Mouse (Mus musculus) urinary bladder, adult 18-20 months (tissue): Measurements from ENCODE around the gene Slc25a38.
"Not testable (repeated sequence)": the region's sequence is repeated elsewhere in the genome, so short reads cannot be mapped to it uniquely, and the experiment has no call there.

Experiments
- DNase-seq, 2 experiments: peaks; one replicate each; pipeline ENCODE4 v3.0.0; 2022; ENCODE audit warnings: low spot score in 2 of 2, mixed read lengths in 2 of 2

Gene Slc25a38

DNA sequence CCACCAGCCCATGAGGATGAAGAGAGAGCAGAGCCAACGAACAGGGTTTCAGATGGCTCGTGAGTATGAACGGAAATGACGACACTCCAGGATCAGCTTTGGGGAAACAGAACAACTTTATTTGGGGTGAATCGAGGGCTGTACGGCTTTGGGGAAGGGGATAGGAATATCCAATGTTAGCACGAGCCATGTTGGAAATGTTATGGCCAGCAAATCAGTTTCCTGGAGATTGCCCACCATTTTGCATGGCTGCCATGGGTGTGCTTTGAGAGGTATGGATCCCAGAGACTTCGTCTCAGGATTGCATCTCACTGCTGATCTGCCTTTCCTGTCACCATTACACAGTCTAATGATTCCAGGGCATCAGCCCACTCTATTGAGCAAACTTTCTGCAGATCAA, 10.9 kb upstream of the Slc25a38 start:
- DNase-seq, result no peak

GRCm38 (mm10) chr9:120101165-120101564, 9.0 kb upstream of the Slc25a38 start:
- no peak for DNase-seq

DNA sequence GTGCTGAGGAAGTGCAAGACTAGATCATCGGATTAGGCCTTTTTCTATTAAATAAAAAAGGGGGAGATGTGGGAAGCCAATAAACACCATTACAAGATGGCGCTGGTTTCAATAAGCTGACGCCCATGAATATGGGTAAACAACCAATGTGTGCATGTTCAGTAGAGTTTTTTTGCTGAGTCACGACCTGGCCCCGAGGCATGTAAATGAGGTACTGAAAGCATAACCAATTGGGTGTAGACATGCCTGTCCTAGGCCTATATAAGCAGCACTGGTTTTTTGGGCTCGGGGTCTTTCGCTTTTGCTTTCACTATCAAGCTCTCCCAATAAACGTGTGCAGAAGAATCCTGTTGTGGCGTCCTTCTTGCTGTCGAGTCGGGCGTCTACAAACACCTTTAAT, 1.2 kb upstream of the Slc25a38 start:
- not testable (repeated sequence) for DNase-seq

DNA sequence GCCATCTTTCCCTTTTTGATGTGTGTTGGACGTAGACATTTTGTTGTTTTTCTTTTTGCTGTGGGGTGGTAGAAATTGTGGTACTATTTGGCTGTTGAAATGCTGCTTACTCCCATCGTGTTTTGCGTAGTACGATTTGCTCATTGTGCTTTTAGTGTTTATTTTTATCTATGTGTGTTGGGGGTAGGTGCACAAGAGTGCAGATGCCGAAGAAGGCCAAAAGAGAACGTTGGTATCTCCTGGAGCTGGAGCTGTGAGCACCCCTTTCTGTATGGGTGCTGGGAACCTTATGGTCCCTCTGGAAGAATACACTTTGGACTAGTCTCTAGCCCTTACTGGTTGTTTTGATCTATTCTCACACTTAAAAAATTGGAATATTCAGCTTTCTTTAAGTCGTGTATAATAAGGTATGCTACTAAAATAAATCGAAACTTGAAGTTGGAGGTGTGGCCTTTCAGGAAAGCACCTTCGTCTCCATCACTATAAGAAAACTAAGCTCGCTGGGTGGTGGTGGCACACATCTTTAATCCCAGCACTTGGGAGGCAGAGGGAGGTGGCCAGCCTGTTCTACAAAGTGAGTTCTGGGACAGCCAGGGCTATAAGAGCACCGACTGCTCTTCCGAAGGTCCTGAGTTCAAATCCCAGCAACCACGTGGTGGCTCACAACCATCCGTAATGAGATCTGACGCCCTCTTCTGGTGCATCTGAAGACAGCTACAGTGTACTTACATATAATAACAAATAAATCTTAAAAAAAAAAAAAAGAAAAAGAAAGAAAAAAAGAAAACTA, 1.2 kb downstream of the Slc25a38 start:
- DNase-seq, result no peak

DNA sequence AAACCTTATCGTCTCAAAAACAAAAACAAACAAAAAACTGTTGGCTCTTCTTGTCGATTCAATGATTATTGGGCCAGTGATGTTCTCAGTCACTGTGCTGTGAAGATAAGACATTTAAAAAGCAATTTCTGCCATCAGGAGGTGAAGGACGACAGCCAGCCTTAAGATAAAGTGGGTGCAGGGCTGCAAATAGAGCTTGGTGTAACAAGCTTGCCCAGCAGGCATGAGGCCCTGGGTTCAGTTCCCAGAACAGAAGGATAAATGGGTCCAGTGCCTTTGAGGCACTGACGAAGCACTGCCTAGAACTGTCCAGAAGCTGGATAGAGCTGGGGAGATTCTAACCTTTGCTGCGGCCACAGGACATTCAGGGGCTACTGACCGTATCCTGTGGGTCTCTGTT, 2.3 kb downstream of the Slc25a38 start:
- DNase-seq, result no peak

- no peak for DNase-seq
Measured at GRCm38 (mm10) chr9:120113456-120113855, 3.3 kb downstream of the Slc25a38 start.

GRCm38 (mm10) chr9:120114051-120114788, 4.0 kb downstream of the Slc25a38 start:
- no peak for DNase-seq

DNA sequence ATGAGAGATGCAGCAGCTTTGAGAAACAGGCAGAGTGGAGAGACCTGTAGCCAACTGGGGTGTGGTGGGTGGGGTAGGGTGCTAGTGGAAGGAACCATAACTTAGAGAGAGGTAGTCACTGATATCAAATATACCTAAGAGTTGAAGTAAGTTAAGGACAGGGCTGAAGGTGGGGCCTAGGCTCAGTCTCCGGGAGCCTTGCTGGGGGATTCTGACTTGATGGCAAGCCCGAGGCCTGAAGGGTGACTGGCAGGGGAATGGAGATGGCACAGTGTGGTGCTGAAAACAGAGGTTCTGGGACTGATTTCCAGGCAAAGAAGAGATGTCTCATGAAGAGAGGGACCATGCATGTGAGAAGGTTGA, 4.6 kb downstream of the Slc25a38 start:
- no peak for DNase-seq

GRCm38 (mm10) chr9:120115580-120115979, 5.4 kb downstream of the Slc25a38 start:
- DNase-seq, result no peak

GRCm38 (mm10) chr9:120116184-120116624, 6.0 kb downstream of the Slc25a38 start:
- no peak for DNase-seq

DNA sequence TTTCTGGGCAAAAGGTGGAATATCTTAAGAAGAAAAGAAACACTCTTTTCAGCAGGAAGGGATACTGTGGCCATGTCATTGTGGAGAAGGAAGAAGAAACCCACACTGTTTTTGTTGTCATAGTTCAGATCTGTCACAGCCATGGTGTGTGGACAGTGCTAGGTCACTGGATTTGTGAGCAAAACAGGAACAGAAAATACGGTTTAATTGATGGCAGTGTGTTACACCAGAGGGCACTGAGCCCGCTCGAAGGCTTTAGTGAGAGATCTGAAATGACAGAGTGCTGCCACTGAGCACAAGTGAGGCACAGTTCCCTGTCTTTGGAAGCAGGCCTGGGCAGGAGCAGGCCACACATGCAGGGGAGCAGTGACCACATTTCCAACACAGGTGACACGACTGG, 8.0 kb downstream of the Slc25a38 start:
- no peak for DNase-seq

- no peak for DNase-seq
Measured at GRCm38 (mm10) chr9:120120503-120120902, 10.3 kb downstream of the Slc25a38 start.

- no peak for DNase-seq
Measured at GRCm38 (mm10) chr9:120126868-120127267, 16.7 kb downstream of the Slc25a38 start.

- DNase-seq, result peak; percentile 80 to 94
Measured at GRCm38 (mm10) chr9:120127538-120128251, 17.5 kb downstream of the Slc25a38 start, which contains the start of gene Rpsa. TSS of gene Rpsa (plus strand) at chr9:120127689.

- no peak for DNase-seq
Measured at GRCm38 (mm10) chr9:120129276-120129675, 19.1 kb downstream of the Slc25a38 start.

DNA sequence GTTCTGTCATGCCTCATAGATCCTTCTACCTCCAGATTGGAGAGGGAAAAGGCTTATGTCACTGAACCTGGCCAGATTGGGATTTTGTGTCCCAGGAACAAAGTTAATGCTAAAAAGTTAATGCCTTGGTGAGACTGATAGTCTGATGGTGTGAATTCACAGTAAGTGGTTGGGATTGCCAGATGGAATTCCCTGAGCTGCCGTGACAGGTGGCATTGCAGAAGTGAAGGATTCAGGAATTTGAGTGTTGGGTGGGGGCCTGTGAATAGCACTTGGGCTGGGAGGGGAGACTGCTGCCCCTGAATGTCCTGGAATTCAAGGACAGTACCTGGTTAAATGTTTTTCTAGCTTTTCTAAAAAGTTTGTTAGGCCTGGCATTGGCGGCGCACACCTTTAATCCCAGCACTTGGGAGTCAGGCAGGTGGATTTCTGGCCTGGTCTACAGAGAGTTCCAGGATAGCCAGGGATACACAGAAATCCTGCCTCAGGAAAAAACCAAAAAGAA, 21.7 kb downstream of the Slc25a38 start:
- DNase-seq, result no peak

GRCm38 (mm10) chr9:120132980-120133754, 23.0 kb downstream of the Slc25a38 start:
- DNase-seq, result no peak

DNA sequence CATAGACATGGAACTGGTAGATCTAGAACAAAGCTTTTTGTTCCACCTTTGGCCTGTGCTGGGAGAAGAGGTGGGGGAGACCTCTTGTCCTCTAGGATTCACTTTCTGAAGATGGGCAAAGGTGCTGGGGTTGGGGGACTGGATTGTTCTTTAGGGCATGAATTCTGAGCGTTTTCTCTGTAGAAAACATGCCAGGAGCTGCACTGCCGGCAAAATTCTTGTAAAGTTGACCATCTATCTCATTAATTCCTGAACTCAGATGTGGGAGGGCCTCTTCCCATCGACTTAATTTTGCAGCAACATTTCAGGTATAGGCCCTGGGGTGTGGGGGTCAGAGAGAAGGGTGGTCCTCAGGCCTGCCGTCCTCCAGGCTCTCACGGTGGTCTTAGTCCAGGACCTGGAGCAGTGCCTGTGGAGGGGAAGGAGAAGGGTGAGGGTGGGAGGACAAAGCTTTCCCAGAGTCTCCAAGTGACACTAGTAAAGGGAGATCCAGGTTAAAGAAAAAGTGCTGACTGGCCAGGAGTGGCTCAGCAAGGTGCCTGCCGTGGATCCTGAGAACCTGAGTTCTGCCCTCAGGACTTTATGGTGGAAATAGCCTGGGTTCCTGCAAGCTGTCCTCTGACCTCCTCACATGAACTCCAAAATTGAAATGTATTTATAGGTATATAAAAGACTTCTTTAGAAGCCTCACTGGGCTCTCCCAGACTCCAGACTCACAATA, 23.7 kb downstream of the Slc25a38 start:
- no peak for DNase-seq

GRCm38 (mm10) chr9:120134529-120135160, 24.5 kb downstream of the Slc25a38 start:
- DNase-seq, result no peak

DNA sequence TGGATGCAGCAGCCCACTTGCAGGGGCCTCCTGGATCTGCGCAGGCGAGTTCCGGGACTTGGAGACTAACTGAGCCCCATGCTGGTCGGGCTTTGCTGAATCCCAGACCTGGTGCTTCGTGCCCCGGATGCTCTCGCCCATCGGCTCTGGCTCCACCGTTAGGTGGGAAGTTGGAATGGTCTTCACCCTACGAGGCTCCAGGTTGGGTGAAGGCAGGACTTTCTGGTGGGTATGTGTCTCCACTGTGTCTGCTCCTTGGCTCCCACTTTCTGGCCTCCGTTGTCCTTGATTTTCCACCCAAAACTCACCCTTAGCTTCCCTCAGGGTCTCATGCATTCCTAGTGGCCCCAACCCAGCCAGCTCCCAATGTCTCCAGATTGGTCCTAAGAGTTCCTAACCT, 25.3 kb downstream of the Slc25a38 start:
- no peak for DNase-seq
